Mouse (Mus musculus) forebrain, embryonic 12.5 days (tissue): Measurements from ENCODE around the gene Bet1. TPM values are rescaled to one million over a fixed set of nuclear protein-coding genes. Genes with fewer than 3 reads are reported as not detected.

Experiments used
- polyA plus RNA-seq: library from polyadenylated mRNA; unstranded; fragments of >200 nt; fragmentation: Nextera tagmentation; extraction: Ambion mirVana; gene quantifications from 2 replicates; pipeline ENCODE4 v1.2.1, GENCODE M21; 2016

Bet1 gene
- polyA plus RNA-seq, 1 experiment from 2014 or later: 52.8 TPM

Other genes with a start within 250 kb of the Bet1 start
- gene Tfpi2, start 98.1 kb downstream of the Bet1 start, polyA plus RNA-seq: 0.19 and 0.33 TPM in 2 replicates
- gene Gngt1, start 93.2 kb downstream of the Bet1 start, polyA plus RNA-seq: not detected in 2 replicates
- gene Gng11, start 83.1 kb downstream of the Bet1 start, polyA plus RNA-seq: 26.0 and 26.6 TPM in 2 replicates